Mouse (Mus musculus) spleen, adult 2 months (tissue): ENCODE measurements around the gene Ctrc.
"Not testable (repeated sequence)": the region's sequence is repeated elsewhere in the genome, so short reads cannot be mapped to it uniquely, and the experiment has no call there.

Experiments used
- CTCF ChIP-seq: fragments of 200-500 bp; IDR thresholded peaks from 2 replicates; pipeline ENCODE4 v1.5.1; 2011; ENCODE audit warnings: mild to moderate bottlenecking, inconsistent platforms; ENCODE audit not compliant: insufficient read depth, insufficient read length, insufficient replicate concordance; ENCODE audit errors: extremely low read depth
- POLR2A ChIP-seq: fragments of 200-500 bp; IDR thresholded peaks from 2 replicates; pipeline ENCODE4 v1.6.1; 2011; ENCODE audit warnings: low read depth, low read length, inconsistent platforms

GRCm38 (mm10) chr4:141773019-141773418, 73.1 kb downstream of the Ctrc start:
- TF ChIP-seq CTCF, POLR2A: not testable (repeated sequence)
